Mouse (Mus musculus) urinary bladder, postnatal 14 days (tissue): Measurements from ENCODE around the gene Inpp5a.

Experiments used
- DNase-seq: peaks from one replicate; pipeline ENCODE4 v3.0.0; 2021; ENCODE audit warnings: low spot score

Gene Inpp5a

GRCm38 (mm10) chr7:139479077-139479476, 90.2 kb downstream of the Inpp5a start:
- no peak for DNase-seq

- DNase-seq, result no peak
Measured at GRCm38 (mm10) chr7:139479626-139480025, 90.7 kb downstream of the Inpp5a start.

GRCm38 (mm10) chr7:139484206-139484955, 95.5 kb downstream of the Inpp5a start:
- DNase-seq, result peak; percentile 25

- no peak for DNase-seq
Measured at GRCm38 (mm10) chr7:139489721-139490211, 100.9 kb downstream of the Inpp5a start.

- no peak for DNase-seq
Measured at GRCm38 (mm10) chr7:139492351-139492750, 103.4 kb downstream of the Inpp5a start.

- no peak for DNase-seq
Measured at GRCm38 (mm10) chr7:139492946-139493345, 104.0 kb downstream of the Inpp5a start.

- DNase-seq, result no peak
Measured at GRCm38 (mm10) chr7:139495791-139496190, 106.9 kb downstream of the Inpp5a start.

GRCm38 (mm10) chr7:139498038-139498625, 109.2 kb downstream of the Inpp5a start:
- no peak for DNase-seq

GRCm38 (mm10) chr7:139504064-139504463, 115.2 kb downstream of the Inpp5a start:
- DNase-seq, result no peak

- no peak for DNase-seq
Measured at GRCm38 (mm10) chr7:139506677-139507412, 117.9 kb downstream of the Inpp5a start.

GRCm38 (mm10) chr7:139508938-139509337, 120.0 kb downstream of the Inpp5a start:
- no peak for DNase-seq

- DNase-seq, result peak; percentile 41
Measured at GRCm38 (mm10) chr7:139515959-139516660, 127.2 kb downstream of the Inpp5a start.

- no peak for DNase-seq
Measured at GRCm38 (mm10) chr7:139516661-139517016, 127.7 kb downstream of the Inpp5a start.

- no peak for DNase-seq
Measured at GRCm38 (mm10) chr7:139518352-139518751, 129.4 kb downstream of the Inpp5a start.

- DNase-seq, result no peak
Measured at GRCm38 (mm10) chr7:139528309-139529076, 139.6 kb downstream of the Inpp5a start.

GRCm38 (mm10) chr7:139529208-139529607, 140.3 kb downstream of the Inpp5a start:
- DNase-seq, result no peak

- no peak for DNase-seq
Measured at GRCm38 (mm10) chr7:139530591-139531427, 141.9 kb downstream of the Inpp5a start.

GRCm38 (mm10) chr7:139531428-139531801, 142.5 kb downstream of the Inpp5a start:
- DNase-seq, result no peak

- no peak for DNase-seq
Measured at GRCm38 (mm10) chr7:139536331-139536730, 147.4 kb downstream of the Inpp5a start.

GRCm38 (mm10) chr7:139536831-139537230, 147.9 kb downstream of the Inpp5a start:
- no peak for DNase-seq

- no peak for DNase-seq
Measured at GRCm38 (mm10) chr7:139537831-139538230, 148.9 kb downstream of the Inpp5a start.
